Mouse (Mus musculus) heart, postnatal 0 days (tissue): Measurements from ENCODE around the gene Plin4.
"Not testable (repeated sequence)": the region's sequence is repeated elsewhere in the genome, so short reads cannot be mapped to it uniquely, and the experiment has no call there.

Experiments
- CTCF ChIP-seq: IDR thresholded peaks from 2 replicates; pipeline ENCODE4 v1.5.1; 2016; ENCODE audit warnings: antibody characterized with exemption, control low read depth, low read depth
- EP300 ChIP-seq: IDR thresholded peaks from 2 replicates; pipeline ENCODE4 v1.6.1; 2016; ENCODE audit warnings: antibody characterized with exemption, low read depth

DNA sequence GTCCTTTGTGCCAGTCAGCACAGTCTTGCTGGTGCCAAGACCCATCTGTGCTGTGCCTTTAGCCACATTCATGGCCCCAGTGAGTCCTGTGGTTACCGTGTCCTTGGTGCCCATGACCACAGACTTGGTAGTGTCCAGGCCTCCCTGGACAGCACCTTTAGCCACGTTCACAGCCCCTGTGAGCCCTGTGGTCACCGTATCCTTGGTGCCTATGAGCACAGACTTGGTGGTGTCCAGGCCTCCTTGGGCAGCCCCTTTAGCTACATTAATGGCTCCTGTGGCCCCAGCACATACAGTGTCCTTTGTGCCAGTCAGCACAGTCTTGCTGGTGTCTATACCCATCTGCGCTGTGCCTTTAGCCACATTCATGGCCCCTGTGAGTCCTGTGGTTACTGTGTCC lies 3.2 kb downstream of the Plin4 start:
- TF ChIP-seq CTCF, EP300: not testable (repeated sequence)
